Mouse (Mus musculus): ENCODE data around the gene Pnp.

- no peak for TF ChIP-seq MAFK (IDR thresholded peaks at IDR 0.05; ENCODE audit: insufficient replicate concordance, low read length)
- TF ChIP-seq ETS1 (conservative IDR thresholded peaks at IDR 0.05; ENCODE audit: low read depth, low read length), result no peak
- TF ChIP-seq HCFC1 (IDR thresholded peaks at IDR 0.05; ENCODE audit: low read depth, low read length), result no peak
- no peak for TF ChIP-seq POLR2AphosphoS2 (IDR thresholded peaks at IDR 0.05; ENCODE audit: low read depth, low read length)
- no peak for TF ChIP-seq CHD1 (IDR thresholded peaks at IDR 0.05; ENCODE audit: low read depth, low read length)
- no peak for TF ChIP-seq GABPA (IDR thresholded peaks at IDR 0.05; ENCODE audit: insufficient replicate concordance, low read depth, low read length)
Measured at GRCm38 (mm10) chr14:50976674-50977073, 45.8 kb downstream of the Pnp start.
